Mouse (Mus musculus): ENCODE measurements around the gene Slc4a1.

Gene Slc4a1

GRCm38 (mm10) chr11:102319941-102320685, 45.9 kb downstream of the Slc4a1 start:
- DNase-seq, result peak; percentile 92 to 94

GRCm38 (mm10) chr11:102319410-102319792, 46.6 kb downstream of the Slc4a1 start, which contains the start of gene Ubtf:
Gene Ubtf (minus strand): TSS chr11:102319742.
- DNase-seq, result peak; percentile 95

- DNase-seq, result peak; percentile 78 to 80
Measured at GRCm38 (mm10) chr11:102318576-102319409, 47.2 kb downstream of the Slc4a1 start.

- DNase-seq, result peak; percentile 83 to 86
Measured at GRCm38 (mm10) chr11:102317901-102318575, 48.0 kb downstream of the Slc4a1 start.

- DNase-seq, result peak; percentile 76 to 81
Measured at GRCm38 (mm10) chr11:102317298-102317900, 48.6 kb downstream of the Slc4a1 start.

- peak; percentile 88 to 93 for DNase-seq
Measured at GRCm38 (mm10) chr11:102316572-102317297, 49.3 kb downstream of the Slc4a1 start.

GRCm38 (mm10) chr11:102315690-102316571, 50.1 kb downstream of the Slc4a1 start:
- no peak for DNase-seq

GRCm38 (mm10) chr11:102314321-102314720, 51.7 kb downstream of the Slc4a1 start:
- DNase-seq, result no peak

GRCm38 (mm10) chr11:102312586-102312985, 53.4 kb downstream of the Slc4a1 start:
- peak in 1 of 2 experiments; percentile 6 for DNase-seq

- peak in 1 of 2 experiments; percentile 3 for DNase-seq
Measured at GRCm38 (mm10) chr11:102311966-102312365, 54.0 kb downstream of the Slc4a1 start.

GRCm38 (mm10) chr11:102310768-102311695, 55.0 kb downstream of the Slc4a1 start:
- no peak for DNase-seq

- peak in 1 of 2 experiments; percentile 58 for DNase-seq
Measured at GRCm38 (mm10) chr11:102309821-102310617, 56.0 kb downstream of the Slc4a1 start.

GRCm38 (mm10) chr11:102308979-102309378, 57.0 kb downstream of the Slc4a1 start:
- peak; percentile 96 to 97 for DNase-seq

- no peak for DNase-seq
Measured at GRCm38 (mm10) chr11:102308104-102308503, 57.9 kb downstream of the Slc4a1 start.

GRCm38 (mm10) chr11:102305359-102305758, 60.6 kb downstream of the Slc4a1 start:
- no peak for DNase-seq

GRCm38 (mm10) chr11:102304141-102304540, 61.9 kb downstream of the Slc4a1 start:
- DNase-seq, result no peak

GRCm38 (mm10) chr11:102299839-102300238, 66.2 kb downstream of the Slc4a1 start:
- DNase-seq, result peak; percentile 63 to 82
